Mouse (Mus musculus) forebrain, embryonic 13.5 days (tissue): ENCODE measurements at regions not wholly inside any gene's neighbourhood (a gene's known extent, or its start where the extent isn't known, plus 50 kb on each side); places are given as distances from the start of the nearest gene placed in this dataset.

Experiments
- ATAC-seq: fragments of 200-750 bp; cut with Nextera tagmentation; 2 replicates; pipeline ENCODE4 v1.8.0; 2017
- H3K27ac ChIP-seq: fragments of 300-500 bp; sonication (generic); 2 replicates; pipeline ENCODE4 v1.5.1; 2015; ENCODE audit warnings: inconsistent platforms, mild to moderate bottlenecking, moderate library complexity
- H3K27me3 ChIP-seq: fragments of 300-500 bp; sonication (generic); 2 replicates; pipeline ENCODE4 v1.6.1; 2015; ENCODE audit warnings: mild to moderate bottlenecking, inconsistent platforms
- H3K36me3 ChIP-seq: fragments of 300-500 bp; sonication (generic); 2 replicates; pipeline ENCODE4 v1.6.1; 2015; ENCODE audit warnings: mild to moderate bottlenecking, inconsistent platforms; ENCODE audit not compliant: poor library complexity, severe bottlenecking
- H3K4me1 ChIP-seq: fragments of 300-500 bp; sonication (generic); 2 replicates; pipeline ENCODE4 v1.6.1; 2015; ENCODE audit warnings: inconsistent platforms
- H3K4me2 ChIP-seq: fragments of 300-500 bp; sonication (generic); 2 replicates; pipeline ENCODE4 v1.6.1; 2015; ENCODE audit warnings: inconsistent platforms, mild to moderate bottlenecking, moderate library complexity
- H3K4me3 ChIP-seq: fragments of 300-500 bp; sonication (generic); 2 replicates; pipeline ENCODE4 v1.5.1; 2015; ENCODE audit warnings: mild to moderate bottlenecking, inconsistent platforms
- H3K9ac ChIP-seq: fragments of 300-500 bp; sonication (generic); 2 replicates; pipeline ENCODE4 v1.6.1; 2015; ENCODE audit warnings: mild to moderate bottlenecking, inconsistent platforms
- H3K9me3 ChIP-seq: fragments of 300-500 bp; sonication (generic); replicated peaks from 2 replicates; pipeline ENCODE4 v1.6.1; 2016; ENCODE audit warnings: inconsistent platforms
- whole genome bisulfite sequencing: fragments of 180-500 bp; shearing (Covaris S2); methylation state at CpG from one replicate; pipeline ENCODE4 v1.1.7; 2015; 5-methylcytosine and 5-hydroxymethylcytosine counted together

DNA sequence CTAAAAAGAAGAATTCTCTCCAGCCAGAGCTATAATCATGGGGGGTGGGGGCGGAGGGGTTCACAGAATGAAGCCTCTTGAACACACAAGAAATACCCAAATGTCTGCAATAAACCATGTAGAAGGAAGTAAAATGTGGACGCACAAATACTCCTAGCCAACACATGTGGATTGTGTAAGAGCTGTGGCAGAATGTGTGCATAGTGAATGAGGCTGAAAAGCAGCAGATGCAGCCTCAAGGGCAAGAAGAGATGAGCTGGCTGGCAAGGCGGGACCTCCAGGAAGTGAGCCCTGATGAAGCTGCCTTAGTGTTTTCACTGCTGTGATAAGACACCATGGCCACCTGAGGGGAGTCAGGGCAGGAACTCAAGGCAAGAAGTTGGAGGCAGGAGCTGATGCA is 53.3 kb upstream of the Arhgap28 start:
- Histone ChIP-seq H3K9me3 (0 out of 2 replicates have a peak, but pooled peaks cover 4% of the 10 kb centered on the region), H3K36me3 (no peaks in the 10 kb centered on the region), H3K4me3 (no peak overlapping the region), H3K9ac (no peak overlapping the region), H3K27ac (no peak overlapping the region), H3K4me2 (no peak overlapping the region), H3K4me1 (no peaks in the 10 kb centered on the region), H3K27me3 (no peaks in the 10 kb centered on the region)
- WGBS = 95% methylated on average over 3 of the region's 3 CpGs
- no peak for ATAC-seq

DNA sequence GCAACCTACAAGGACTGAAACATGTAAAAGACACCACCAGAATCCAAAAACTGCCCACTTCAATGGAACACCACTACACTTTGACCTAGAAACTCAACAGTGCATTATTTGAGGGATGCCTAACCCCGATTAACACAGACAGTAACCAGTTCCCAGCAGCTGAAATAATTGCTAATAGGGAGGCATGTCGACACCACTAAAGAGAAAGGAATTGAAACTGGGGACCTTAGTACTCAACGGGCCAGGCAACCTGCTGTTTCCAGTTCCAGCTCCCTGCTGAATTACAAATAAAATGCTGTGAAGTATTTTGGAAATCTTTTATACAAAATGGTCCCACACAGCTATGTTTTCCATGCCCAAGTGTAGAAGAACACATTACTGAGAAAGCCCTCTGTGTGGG is 56.5 kb upstream of the Arhgap28 start:
- Histone ChIP-seq H3K27me3 (no peaks in the 10 kb centered on the region), H3K4me1 (no peaks in the 10 kb centered on the region), H3K4me3 (no peak overlapping the region), H3K9me3 (0 out of 2 replicates have a peak, but pooled peaks cover 4% of the 10 kb centered on the region), H3K9ac (no peak overlapping the region), H3K27ac (no peak overlapping the region), H3K36me3 (no peaks in the 10 kb centered on the region), H3K4me2 (no peak overlapping the region)
- no peak for ATAC-seq
- WGBS = 83% methylated on average over 3 of the region's 3 CpGs

DNA sequence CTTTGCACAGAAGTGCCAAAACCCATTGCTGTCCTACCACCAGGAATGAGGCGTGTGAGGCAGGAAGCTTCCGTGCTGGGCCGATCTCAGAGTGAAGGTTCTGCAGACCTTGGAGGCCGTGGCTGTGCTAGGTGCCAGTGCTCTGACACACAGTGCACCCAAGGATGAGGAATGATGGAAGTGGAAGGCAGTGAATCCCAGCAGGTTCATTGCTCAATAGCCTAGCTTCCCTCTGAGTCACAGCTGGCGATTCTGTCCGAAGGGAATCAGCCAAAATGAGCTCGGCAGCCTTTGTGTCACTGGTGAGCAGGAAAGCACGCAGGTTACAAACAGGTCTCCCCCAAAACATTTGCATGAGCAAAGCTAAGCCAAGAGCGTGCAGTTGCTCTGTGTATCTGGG is 61.8 kb upstream of the Arhgap28 start:
- no peak overlapping the region for H3K27ac ChIP-seq
- H3K9me3 ChIP-seq = no peaks in the 10 kb centered on the region
- no peak overlapping the region for H3K4me3 ChIP-seq
- H3K27me3 ChIP-seq = no peaks in the 10 kb centered on the region
- H3K36me3 ChIP-seq = no peaks in the 10 kb centered on the region
- ATAC-seq = no peak
- 84% methylated on average over 9 of the region's 9 CpGs for WGBS
- H3K9ac ChIP-seq = no peak overlapping the region
- no peak overlapping the region for H3K4me2 ChIP-seq
- no peaks in the 10 kb centered on the region for H3K4me1 ChIP-seq

DNA sequence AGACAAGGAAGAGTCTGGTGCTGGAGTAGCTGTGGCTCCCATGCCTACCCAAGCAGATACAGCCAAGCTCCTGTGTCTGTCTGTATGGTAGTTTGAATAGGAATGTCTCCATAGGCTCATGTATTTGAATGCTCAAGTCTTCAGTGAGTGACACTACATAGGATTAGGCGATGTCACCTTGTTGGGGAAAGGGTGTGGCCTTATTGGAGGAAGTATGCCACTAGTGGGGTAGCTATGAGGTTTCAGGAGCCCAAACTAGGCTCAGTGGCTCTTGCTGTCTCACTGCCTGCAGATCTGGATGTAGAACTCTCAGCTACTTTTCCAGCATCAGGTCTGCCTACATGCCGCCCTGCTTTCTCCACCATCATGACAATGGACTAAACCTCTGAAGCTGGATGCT is 62.3 kb upstream of the Arhgap28 start:
- H3K9ac ChIP-seq = no peak overlapping the region
- no peaks in the 10 kb centered on the region for H3K4me1 ChIP-seq
- no peaks in the 10 kb centered on the region for H3K27me3 ChIP-seq
- H3K27ac ChIP-seq = no peak overlapping the region
- no peak overlapping the region for H3K4me2 ChIP-seq
- ATAC-seq = no peak
- no peaks in the 10 kb centered on the region for H3K36me3 ChIP-seq
- 95% methylated on average over 2 of the region's 2 CpGs for WGBS
- no peaks in the 10 kb centered on the region for H3K9me3 ChIP-seq
- no peak overlapping the region for H3K4me3 ChIP-seq

DNA sequence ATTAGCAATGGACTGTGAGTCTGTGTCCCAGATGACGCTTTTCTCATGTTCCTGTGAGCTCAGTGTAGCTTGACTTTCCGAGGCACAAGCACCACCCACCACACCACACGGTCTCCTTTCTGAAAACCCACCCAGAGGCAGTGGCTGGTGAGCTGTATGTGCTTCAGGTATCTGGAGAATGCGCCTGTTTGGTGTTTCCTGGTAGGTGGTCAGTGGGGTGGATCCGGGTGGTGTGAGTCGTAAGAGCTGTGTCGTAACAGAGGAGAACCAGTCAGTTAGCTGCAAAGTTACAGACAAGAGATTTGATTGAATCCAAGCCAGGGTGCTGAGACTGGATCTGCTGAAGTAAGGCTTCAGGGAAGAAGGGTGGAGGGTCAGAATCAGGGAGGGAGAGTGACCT is 65.1 kb upstream of the Arhgap28 start:
- no peak overlapping the region for H3K4me3 ChIP-seq
- H3K4me2 ChIP-seq = no peak overlapping the region
- H3K9ac ChIP-seq = no peak overlapping the region
- ATAC-seq = no peak
- H3K36me3 ChIP-seq = no peaks in the 10 kb centered on the region
- 89% methylated on average over 7 of the region's 7 CpGs for WGBS
- H3K27me3 ChIP-seq = no peaks in the 10 kb centered on the region
- no peaks in the 10 kb centered on the region for H3K9me3 ChIP-seq
- no peaks in the 10 kb centered on the region for H3K4me1 ChIP-seq
- H3K27ac ChIP-seq = no peak overlapping the region

DNA sequence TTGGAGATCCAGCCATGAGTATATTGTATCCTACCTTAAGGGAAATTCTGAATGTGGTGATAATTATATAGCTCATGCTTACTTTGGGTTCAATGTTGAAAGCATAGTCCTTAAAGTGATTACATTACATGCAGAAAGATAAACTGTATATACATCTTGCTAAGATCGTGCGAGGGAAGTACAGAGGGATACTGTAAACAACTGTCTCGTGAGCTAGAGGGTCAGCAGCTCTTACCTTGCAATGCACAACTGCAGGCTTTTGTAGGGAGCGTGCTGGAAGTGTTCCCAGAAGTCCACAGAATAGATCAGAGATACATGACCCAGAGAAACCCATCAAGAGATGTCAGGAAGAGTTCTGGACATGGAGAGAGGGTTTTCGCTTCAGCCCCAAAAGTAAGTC is 65.6 kb upstream of the Arhgap28 start:
- no peaks in the 10 kb centered on the region for H3K36me3 ChIP-seq
- no peaks in the 10 kb centered on the region for H3K9me3 ChIP-seq
- no peak overlapping the region for H3K9ac ChIP-seq
- no peaks in the 10 kb centered on the region for H3K4me1 ChIP-seq
- no peak overlapping the region for H3K4me3 ChIP-seq
- no peaks in the 10 kb centered on the region for H3K27me3 ChIP-seq
- no peak for ATAC-seq
- WGBS = 83% methylated on average over 5 of the region's 5 CpGs
- H3K4me2 ChIP-seq = no peak overlapping the region
- H3K27ac ChIP-seq = no peak overlapping the region

DNA sequence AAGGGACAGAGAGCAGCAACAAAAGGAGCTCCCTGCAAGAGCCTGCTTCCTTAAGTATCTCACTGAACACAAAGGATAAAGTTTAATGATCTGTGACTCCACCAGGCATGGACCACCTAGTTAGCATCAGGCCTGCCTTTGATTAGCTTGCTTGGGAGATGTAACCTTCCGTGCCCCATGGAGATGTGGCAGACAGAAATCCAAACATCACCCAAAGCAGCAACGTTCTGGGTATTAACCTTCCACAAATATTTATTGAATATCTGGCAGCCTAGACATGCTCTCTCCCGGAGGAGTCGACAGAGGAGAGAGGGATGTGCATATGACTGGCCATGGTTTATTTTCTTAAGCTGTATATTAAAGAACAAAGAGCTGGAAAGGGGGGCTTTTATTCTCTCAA is 67.6 kb upstream of the Arhgap28 start:
- Histone ChIP-seq H3K9ac (no peak overlapping the region), H3K27ac (no peak overlapping the region), H3K4me2 (no peak overlapping the region), H3K4me1 (no peaks in the 10 kb centered on the region), H3K27me3 (no peaks in the 10 kb centered on the region), H3K9me3 (no peaks in the 10 kb centered on the region), H3K36me3 (no peaks in the 10 kb centered on the region), H3K4me3 (no peak overlapping the region)
- ATAC-seq = no peak
- 21% methylated on average over 4 of the region's 4 CpGs for WGBS

DNA sequence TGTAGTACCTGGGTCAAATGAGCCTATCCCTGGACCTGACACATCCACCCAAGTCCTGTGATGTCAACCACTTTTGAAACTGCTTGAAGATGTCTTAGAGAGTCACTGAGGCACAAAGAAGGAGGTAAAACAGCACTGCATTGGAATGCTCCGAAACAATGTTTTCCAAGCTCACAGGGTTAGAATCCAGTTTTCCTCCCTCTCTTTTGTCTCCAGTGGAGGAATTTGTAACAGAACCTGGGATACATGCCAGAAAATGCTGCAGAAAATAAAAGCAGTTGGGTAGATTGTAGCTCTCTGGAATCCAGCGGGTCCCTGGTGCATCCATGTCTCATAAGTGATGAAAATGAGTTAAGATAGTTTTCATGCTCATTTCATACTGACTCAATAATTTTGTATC is 71.8 kb upstream of the Arhgap28 start:
- Histone ChIP-seq H3K27ac (no peak overlapping the region), H3K9ac (no peak overlapping the region), H3K27me3 (no peaks in the 10 kb centered on the region), H3K4me2 (no peak overlapping the region), H3K36me3 (no peaks in the 10 kb centered on the region), H3K9me3 (no peaks in the 10 kb centered on the region), H3K4me1 (0 out of 2 replicates have a peak, but pooled peaks cover 7% of the 10 kb centered on the region), H3K4me3 (no peak overlapping the region)
- WGBS = 66% methylated on average over 2 of the region's 2 CpGs
- no peak for ATAC-seq

DNA sequence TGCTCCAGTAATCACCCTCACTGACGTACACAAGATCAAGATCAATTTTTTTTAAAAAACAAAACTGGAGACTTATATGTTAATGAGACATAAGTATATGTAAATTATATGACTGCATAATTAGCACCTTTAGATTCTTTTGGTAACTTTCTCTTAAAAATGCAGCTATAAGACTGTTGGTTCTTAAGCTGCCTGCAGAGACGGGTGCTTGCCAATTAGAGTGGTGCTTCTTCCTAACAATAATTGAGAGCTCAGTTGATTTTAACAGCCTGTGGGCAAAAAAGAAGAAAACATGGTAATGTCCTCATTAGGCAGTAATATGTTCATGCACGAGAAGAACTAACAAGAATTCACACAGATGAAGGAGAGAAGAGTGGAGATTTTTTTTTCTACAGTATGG is 74.8 kb upstream of the Arhgap28 start:
- H3K27me3 ChIP-seq = no peaks in the 10 kb centered on the region
- no peak overlapping the region for H3K4me3 ChIP-seq
- H3K9me3 ChIP-seq = no peaks in the 10 kb centered on the region
- H3K4me2 ChIP-seq = no peak overlapping the region
- H3K9ac ChIP-seq = no peak overlapping the region
- H3K36me3 ChIP-seq = no peaks in the 10 kb centered on the region
- H3K27ac ChIP-seq = no peak overlapping the region
- 28% methylated on average over 3 of the region's 3 CpGs for whole genome bisulfite sequencing
- H3K4me1 ChIP-seq = 0 out of 2 replicates have a peak, but pooled peaks cover 7% of the 10 kb centered on the region
- peak; percentile 70 for ATAC-seq

DNA sequence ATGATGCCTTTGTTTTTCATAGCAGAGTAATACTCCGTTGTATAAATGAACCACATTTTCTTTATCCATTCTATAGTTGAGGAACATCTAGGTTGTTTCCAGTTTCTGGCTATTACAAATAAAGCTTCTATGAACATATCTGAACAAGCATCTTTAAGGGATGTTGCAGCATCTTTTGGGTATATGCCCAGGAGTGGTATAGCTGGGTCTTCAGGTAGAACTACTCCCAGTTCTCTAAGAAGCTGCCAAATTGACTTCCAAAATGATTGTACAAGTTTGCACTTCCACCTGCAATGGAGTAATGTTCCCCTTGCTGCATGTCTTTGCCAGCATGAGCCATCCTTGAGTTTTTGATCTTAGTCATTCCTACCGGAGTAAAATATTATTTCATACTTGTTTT is 80.5 kb upstream of the Arhgap28 start:
- no peaks in the 10 kb centered on the region for H3K9me3 ChIP-seq
- H3K4me3 ChIP-seq = no peak overlapping the region
- WGBS = 96% methylated on average over 2 of the region's 2 CpGs
- no peak overlapping the region for H3K9ac ChIP-seq
- no peak overlapping the region for H3K27ac ChIP-seq
- H3K27me3 ChIP-seq = no peaks in the 10 kb centered on the region
- no peak overlapping the region for H3K4me2 ChIP-seq
- 0 out of 2 replicates have a peak, but pooled peaks cover under 1% of the 10 kb centered on the region for H3K4me1 ChIP-seq
- no peak for ATAC-seq
- H3K36me3 ChIP-seq = no peaks in the 10 kb centered on the region

DNA sequence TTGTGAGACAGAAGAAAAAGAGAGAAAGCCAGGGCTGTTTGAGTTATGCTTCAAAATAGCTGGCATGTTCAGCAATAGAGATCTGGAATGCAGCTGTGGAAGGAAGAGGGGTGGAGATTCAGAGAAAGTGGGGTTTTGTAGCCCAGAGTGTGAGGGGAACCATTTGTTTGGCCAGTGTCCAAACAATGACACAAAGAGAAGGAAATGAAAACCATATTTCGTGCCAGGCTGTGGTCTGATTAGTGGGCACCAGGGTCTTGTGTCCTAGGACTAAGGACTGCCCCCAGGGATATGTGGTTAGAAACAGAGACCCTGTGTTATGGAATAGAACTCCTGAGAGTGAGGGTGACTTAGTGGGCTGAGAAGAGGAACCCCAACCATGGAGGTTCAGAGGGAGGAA is 83.2 kb upstream of the Arhgap28 start:
- no peak overlapping the region for H3K9ac ChIP-seq
- no peak overlapping the region for H3K4me2 ChIP-seq
- WGBS = 78% methylated on average over 1 of the region's 1 CpGs
- no peaks in the 10 kb centered on the region for H3K9me3 ChIP-seq
- H3K27ac ChIP-seq = no peak overlapping the region
- H3K4me1 ChIP-seq = no peaks in the 10 kb centered on the region
- H3K4me3 ChIP-seq = no peak overlapping the region
- H3K36me3 ChIP-seq = no peaks in the 10 kb centered on the region
- ATAC-seq = no peak
- H3K27me3 ChIP-seq = no peaks in the 10 kb centered on the region

DNA sequence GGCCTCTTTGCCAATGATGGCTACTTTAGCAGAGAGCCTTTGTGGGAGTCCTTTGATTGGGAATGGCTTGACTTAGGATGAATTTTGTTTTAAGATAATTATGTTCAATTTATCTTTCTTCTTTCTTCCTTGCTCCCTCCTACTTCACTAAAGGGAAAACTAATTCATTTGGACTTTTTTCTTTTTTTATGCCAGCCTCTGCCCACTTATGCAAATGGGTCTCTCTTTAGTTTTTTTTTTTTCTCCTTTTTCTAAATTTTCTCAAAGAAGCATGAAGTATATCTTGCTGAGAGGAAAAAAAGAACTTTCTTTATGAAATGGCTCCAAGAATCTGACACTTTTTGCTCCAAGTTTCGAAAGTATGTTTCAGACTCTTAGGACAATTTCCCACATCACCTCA is 85.3 kb upstream of the Arhgap28 start:
- Histone ChIP-seq H3K4me1 (no peaks in the 10 kb centered on the region), H3K27ac (no peak overlapping the region), H3K27me3 (no peaks in the 10 kb centered on the region), H3K9ac (no peak overlapping the region), H3K9me3 (no peaks in the 10 kb centered on the region), H3K4me3 (no peak overlapping the region), H3K4me2 (no peak overlapping the region), H3K36me3 (no peaks in the 10 kb centered on the region)
- ATAC-seq = no peak
- 89% methylated on average over 1 of the region's 1 CpGs for WGBS

DNA sequence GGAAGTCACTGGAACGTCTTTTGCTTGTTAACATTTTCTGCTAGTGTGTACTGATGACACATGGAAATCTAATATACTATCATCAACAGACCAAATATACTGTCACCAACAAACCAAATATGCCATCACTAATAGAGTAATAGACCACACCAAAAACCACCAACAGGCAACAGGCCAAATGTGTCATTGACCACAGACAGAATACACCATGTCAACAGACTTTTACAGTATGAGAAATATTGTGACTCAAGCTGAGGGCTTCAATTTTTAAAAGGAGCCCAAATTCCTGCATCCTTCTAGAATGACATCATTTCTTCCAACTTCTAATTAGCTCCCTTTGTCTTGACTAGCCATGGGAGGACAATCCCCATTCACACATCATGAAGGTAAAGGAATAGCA is 85.9 kb upstream of the Arhgap28 start:
- 89% methylated on average over 1 of the region's 1 CpGs for WGBS
- Histone ChIP-seq H3K4me3 (no peak overlapping the region), H3K4me2 (no peak overlapping the region), H3K27ac (no peak overlapping the region), H3K4me1 (no peaks in the 10 kb centered on the region), H3K9ac (no peak overlapping the region), H3K36me3 (no peaks in the 10 kb centered on the region), H3K9me3 (no peaks in the 10 kb centered on the region), H3K27me3 (no peaks in the 10 kb centered on the region)
- ATAC-seq = no peak
